ENCODE assay signal across 8 mouse cellular contexts in genomic region chr7:19802995-19803394, GRCm38 (mm10). TPM values are rescaled to one million over a fixed set of nuclear protein-coding genes. Genes with fewer than 3 reads are reported as not detected.
DNase-seq lines count a peak whose midpoint lies in the region; ATAC-seq and TF ChIP-seq lines count a peak whose summit lies in the region.
"Had no signal": no experiment of that assay in that cellular context is flagged by ENCODE, and none has a peak within 500 bp of the region (broad histone marks: within the 10 kb centered on the region; RNA-seq: fewer than 3 reads in every experiment).

No protein-coding gene starts in this region.

- no peaks in the 10 kb centered on the region for H3K36me3 ChIP-seq in forebrain, postnatal 0 days (ENCODE audit: insufficient read depth)

- H3K9me3 ChIP-seq in forebrain, postnatal 0 days (ENCODE audit: low read length), result no peaks in the 10 kb centered on the region

- peaks cover 4% of the 10 kb centered on the region; the same call in 1 of the 2 replicates for H3K27me3 ChIP-seq in forebrain, postnatal 0 days (ENCODE audit: insufficient read depth, low read length)

- no peak overlapping the region for H3K27ac ChIP-seq in forebrain, postnatal 0 days (ENCODE audit: low read depth, low read length)

- WGBS in forebrain, postnatal 0 days, result 21% methylated on average over 7 of the region's 7 CpGs

- H3K9ac ChIP-seq in forebrain, postnatal 0 days, result no peak overlapping the region

- ATAC-seq in forebrain, postnatal 0 days, result 0 out of 2 replicates have a peak, but pooled peaks have one; percentile 20

- H3K4me2 ChIP-seq in forebrain, postnatal 0 days (ENCODE audit: low read depth), result no peak overlapping the region

- peak; percentile 55 to 79 for DNase-seq in urinary bladder, adult 18-20 months (ENCODE audit: low spot score in 2 of 2)
- DNase-seq in urinary bladder, postnatal 10 days (ENCODE audit: low spot score), result no peak
- DNase-seq in adrenal gland, postnatal 14 days, result peak; percentile 85
- DNase-seq in forebrain, postnatal 0 days, result peak; percentile 84
- peak; percentile 72 to 90 for DNase-seq in kidney, postnatal 36 days
- peak; percentile 87 for DNase-seq in lung, postnatal 36 days
- DNase-seq in right cerebral cortex, postnatal 25 days, result peak; percentile 54

- H3K4me3 ChIP-seq in forebrain, postnatal 0 days (ENCODE audit: low read depth, low read length), result no peak overlapping the region

- peak; percentile 90 for TF ChIP-seq CTCF in forebrain, postnatal 0 days (IDR thresholded peaks at IDR 0.05; ENCODE audit: low read depth)

- no peaks in the 10 kb centered on the region for H3K4me1 ChIP-seq in forebrain, postnatal 0 days (ENCODE audit: insufficient read depth)

RNA-seq across cellular contexts. Expression of gene Cblc, which starts 6.4 kb away (rescaled TPM):
- 1.4 TPM in 1 of 2 replicates, not detected in the other for total RNA-seq in adrenal gland, postnatal 14 days (2021)
- total RNA-seq in forebrain, postnatal 0 days (2014; rRNA removed), result 0.38 and 1.1 TPM in 2 replicates
- 0.67 and 0.84 TPM in 2 replicates for polyA plus RNA-seq in forebrain, postnatal 0 days (2015; fragmentation: Nextera tagmentation; extraction: Ambion mirVana)
- polyA plus RNA-seq: heart, embryonic 14.5 days had no signal

RNA-seq across cellular contexts. Expression of gene Bcl3, which starts 19.6 kb away (rescaled TPM):
- total RNA-seq in adrenal gland, postnatal 14 days (2021), result 26.6 and 36.9 TPM in 2 replicates
- total RNA-seq in forebrain, postnatal 0 days (2014; rRNA removed), result 0.43 and 0.77 TPM in 2 replicates
- 0.28 and 0.86 TPM in 2 replicates for polyA plus RNA-seq in forebrain, postnatal 0 days (2015; fragmentation: Nextera tagmentation; extraction: Ambion mirVana)

RNA-seq across cellular contexts. Expression of gene Bcam, which starts 32.2 kb away (rescaled TPM):
- 59.8 and 70.8 TPM in 2 replicates for total RNA-seq in adrenal gland, postnatal 14 days (2021)
- 12.2 and 19.5 TPM in 2 replicates for total RNA-seq in forebrain, postnatal 0 days (2014; rRNA removed)
- polyA plus RNA-seq in forebrain, postnatal 0 days (2015; fragmentation: Nextera tagmentation; extraction: Ambion mirVana), result 10.9 and 12.7 TPM in 2 replicates

RNA-seq across cellular contexts. Expression of gene Gm19345, which starts 48.8 kb away (rescaled TPM):
- total RNA-seq in adrenal gland, postnatal 14 days (2021), result 0.59 TPM in 1 of 2 replicates, not detected in the other
- total RNA-seq in forebrain, postnatal 0 days (2014; rRNA removed), result 32.4 and 33.3 TPM in 2 replicates
- 14.6 and 16.4 TPM in 2 replicates for polyA plus RNA-seq in forebrain, postnatal 0 days (2015; fragmentation: Nextera tagmentation; extraction: Ambion mirVana)
- polyA plus RNA-seq: heart, embryonic 14.5 days had no signal

RNA-seq across cellular contexts. Expression of gene Nectin2, which starts 52.7 kb away (rescaled TPM):
- total RNA-seq in adrenal gland, postnatal 14 days (2021), result 90.1 and 94.7 TPM in 2 replicates
- 44.2 and 44.7 TPM in 2 replicates for total RNA-seq in forebrain, postnatal 0 days (2014; rRNA removed)
- polyA plus RNA-seq in forebrain, postnatal 0 days (2015; fragmentation: Nextera tagmentation; extraction: Ambion mirVana), result 47.2 and 48.7 TPM in 2 replicates

Comparison
In these comparisons a context has a peak if more than half of its experiments do, and no peak if none do; other contexts are left out.
1. RNA of gene Bcl3, which starts 19.6 kb away (total RNA-seq): 26.6 to 36.9 TPM in adrenal gland, postnatal 14 days; 0.43 to 0.77 TPM in forebrain, postnatal 0 days; every median in the first group is over 10 times any median in the second.